Mouse (Mus musculus): ENCODE measurements at regions not wholly inside any gene's neighbourhood (a gene's known extent, or its start where the extent isn't known, plus 50 kb on each side); places are given as distances from the start of the nearest gene placed in this dataset.

DNA sequence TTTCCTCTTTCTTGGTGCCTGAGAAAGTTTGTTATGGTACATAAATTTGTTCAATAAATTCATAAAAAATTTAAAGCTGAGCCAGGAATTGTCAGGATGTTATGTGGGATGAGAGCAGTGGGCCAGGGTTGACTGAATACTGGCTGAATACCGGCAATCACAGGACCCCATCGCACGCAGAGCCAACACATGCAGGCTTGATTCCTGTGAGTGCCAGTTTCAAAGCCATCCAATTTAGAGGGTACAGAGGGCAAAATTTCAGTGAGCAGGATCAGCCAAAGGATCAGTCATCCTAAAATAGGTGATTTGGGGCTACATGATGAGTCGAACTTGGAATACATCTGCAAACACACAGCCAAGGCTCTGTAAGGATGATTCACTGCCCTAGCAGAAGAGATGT lies 583.6 kb upstream of the Nectin3 start:
- CTCF ChIA-PET: no interaction called here

- CTCF ChIA-PET: interaction anchor here (0.5 kb wide), 1 partner anchor 29 kb away, joined by 3 read pairs; no protein-coding TSS in a partner anchor
These were observed 582.0 kb upstream of the Nectin3 start for GRCm38 (mm10) chr16:47080330-47080729.

DNA sequence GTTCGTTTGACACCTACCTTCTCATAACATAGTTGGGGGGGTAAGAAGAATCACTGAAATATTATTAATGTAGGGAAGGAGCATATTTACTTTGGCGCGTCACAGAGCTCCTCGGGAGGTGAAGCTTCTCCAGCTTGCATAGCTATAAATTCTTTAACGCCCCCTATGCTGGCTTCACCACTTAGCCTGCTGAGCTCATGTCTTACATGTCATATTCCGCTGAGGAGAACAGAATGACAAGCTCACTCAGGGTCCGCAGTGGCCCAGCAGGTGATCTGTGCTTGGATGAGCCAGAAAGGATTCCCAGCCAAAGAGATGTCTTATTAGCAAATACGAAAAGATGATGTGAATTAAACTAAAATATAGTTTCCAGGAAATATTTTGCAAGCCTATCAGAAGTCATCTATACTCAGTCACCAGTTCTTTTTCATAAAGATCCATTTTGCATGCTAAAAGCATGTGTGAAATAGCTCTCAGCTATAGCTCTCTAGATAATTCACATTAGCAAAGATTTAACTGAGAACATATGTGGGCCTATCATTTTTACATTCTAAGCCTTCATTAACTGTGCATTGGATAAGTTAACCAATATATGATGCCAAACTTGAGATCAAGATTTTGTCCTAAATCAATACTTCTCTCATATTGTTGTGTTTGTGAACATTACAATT lies 561.1 kb upstream of the Nectin3 start:
- CTCF ChIA-PET: no interaction called here

- CTCF ChIA-PET: no interaction called here
These were observed 560.5 kb upstream of the Nectin3 start for GRCm38 (mm10) chr16:47058811-47059210.

GRCm38 (mm10) chr16:47025971-47026370 lies 527.6 kb upstream of the Nectin3 start:
- CTCF ChIA-PET: no interaction called here

DNA sequence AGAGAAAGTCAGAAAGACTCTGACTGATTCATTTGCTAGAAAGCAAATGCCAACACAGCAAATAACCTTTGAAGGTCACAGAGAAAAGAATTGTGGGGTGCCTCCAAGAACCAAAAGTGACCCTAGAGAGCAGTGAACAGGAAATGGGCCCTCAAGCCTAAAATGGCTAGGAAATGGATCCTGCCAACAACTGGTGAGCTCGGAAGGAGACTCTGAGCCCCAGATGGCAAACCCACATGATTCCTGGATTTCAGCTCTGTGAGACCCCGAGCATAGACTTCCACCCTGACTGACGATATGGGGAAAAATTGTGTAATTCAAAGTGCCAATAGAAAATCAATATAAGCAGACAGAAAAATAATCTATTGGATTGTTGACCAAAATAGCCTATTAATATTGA lies 519.2 kb upstream of the Nectin3 start:
- CTCF ChIA-PET: no interaction called here

DNA sequence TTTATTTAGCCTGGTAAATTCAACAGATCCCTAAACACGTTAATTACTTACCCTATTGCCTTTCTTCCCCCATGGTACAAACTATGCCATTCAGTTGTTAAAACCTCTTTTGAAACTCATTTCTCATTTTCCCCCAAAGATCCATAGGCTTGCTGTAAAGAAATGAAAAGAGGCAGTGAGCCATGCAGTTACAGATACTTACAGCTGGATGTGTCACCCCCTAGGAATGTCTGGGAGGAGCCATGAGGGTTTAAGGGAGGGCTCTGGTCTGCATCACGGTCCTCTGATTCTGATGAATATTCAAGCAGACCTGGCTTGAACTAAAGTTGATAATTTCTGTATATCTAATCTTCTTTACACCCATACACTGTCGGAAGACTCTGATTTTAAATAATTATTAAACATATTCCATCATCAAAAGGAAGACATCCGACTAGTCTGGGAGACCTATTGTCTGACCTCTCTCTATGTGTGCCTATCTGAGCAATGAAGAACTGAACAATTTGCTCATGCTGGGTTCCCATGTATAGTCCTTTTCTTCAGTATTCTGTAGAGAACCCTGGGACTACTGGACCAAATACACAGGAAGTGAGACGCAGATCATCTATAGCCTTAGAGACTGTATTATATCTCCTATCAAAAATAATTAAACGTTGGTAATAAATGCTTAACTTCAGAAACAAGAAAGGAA lies 484.7 kb upstream of the Nectin3 start:
- CTCF ChIA-PET: no interaction called here

- CTCF ChIA-PET: no interaction called here
These were observed 484.1 kb upstream of the Nectin3 start for GRCm38 (mm10) chr16:46982272-46982909.

- CTCF ChIA-PET: no interaction called here
These were observed 467.4 kb upstream of the Nectin3 start for GRCm38 (mm10) chr16:46965741-46966140.

DNA sequence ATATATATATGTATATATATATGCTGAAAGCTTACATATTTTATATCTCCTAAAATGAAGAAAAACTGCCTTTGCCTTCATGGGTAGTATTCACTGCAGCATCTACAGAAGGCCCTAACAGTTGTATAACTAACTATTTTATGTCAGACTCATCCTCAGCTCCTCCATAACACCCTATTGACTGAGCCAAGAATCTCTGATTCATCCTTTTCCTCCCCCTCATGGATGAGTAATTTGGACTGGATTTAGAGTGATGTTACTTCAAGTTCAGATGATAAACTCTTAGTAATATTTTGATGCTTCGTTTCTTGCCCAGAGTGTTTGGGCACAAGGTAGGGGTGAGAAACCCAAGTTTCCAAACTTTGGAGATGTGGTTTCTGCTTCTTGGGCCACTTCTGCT lies 458.7 kb upstream of the Nectin3 start:
- CTCF ChIA-PET: no interaction called here

GRCm38 (mm10) chr16:46926060-46926459 lies 427.7 kb upstream of the Nectin3 start:
- CTCF ChIA-PET: no interaction called here

DNA sequence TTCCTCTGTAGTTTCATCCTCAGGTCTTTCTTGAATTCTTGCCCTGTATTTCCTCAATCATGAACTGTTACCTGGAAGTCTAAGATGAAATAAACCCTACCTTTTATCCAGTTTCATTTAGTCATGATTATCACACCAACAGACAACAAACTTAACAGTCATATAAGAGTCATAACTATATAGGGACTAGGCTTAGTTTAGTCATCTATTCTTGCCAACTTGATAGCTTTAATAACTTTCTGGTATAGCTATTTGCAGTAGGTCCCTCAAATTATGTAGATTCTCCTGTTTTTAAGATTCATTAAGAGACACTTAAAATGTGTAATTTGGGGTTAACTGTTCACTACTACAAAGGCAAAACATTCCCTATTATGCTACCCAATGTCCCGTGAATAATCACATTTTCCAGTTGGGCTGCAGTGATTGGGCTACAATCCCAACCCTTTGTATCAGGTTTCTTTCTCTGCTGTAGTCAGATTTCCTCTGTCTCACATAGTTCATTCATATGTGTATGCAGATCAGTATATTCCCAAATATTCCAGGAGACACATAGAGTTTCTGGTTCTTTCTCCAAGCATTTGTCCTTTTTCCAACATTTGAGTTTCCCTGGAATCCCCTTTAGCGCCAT lies 396.4 kb upstream of the Nectin3 start:
- CTCF ChIA-PET: no interaction called here

- CTCF ChIA-PET: no interaction called here
These were observed 380.4 kb upstream of the Nectin3 start for GRCm38 (mm10) chr16:46878739-46879138.

GRCm38 (mm10) chr16:46863959-46864358 lies 365.6 kb upstream of the Nectin3 start:
- CTCF ChIA-PET: no interaction called here

GRCm38 (mm10) chr16:46849534-46849933 lies 351.2 kb upstream of the Nectin3 start:
- CTCF ChIA-PET: no interaction called here

GRCm38 (mm10) chr16:46848755-46849154 lies 350.4 kb upstream of the Nectin3 start:
- CTCF ChIA-PET: no interaction called here

GRCm38 (mm10) chr16:46847707-46848356 lies 349.5 kb upstream of the Nectin3 start:
- CTCF ChIA-PET: no interaction called here

GRCm38 (mm10) chr16:46841179-46841578 lies 342.9 kb upstream of the Nectin3 start:
- CTCF ChIA-PET: no interaction called here

DNA sequence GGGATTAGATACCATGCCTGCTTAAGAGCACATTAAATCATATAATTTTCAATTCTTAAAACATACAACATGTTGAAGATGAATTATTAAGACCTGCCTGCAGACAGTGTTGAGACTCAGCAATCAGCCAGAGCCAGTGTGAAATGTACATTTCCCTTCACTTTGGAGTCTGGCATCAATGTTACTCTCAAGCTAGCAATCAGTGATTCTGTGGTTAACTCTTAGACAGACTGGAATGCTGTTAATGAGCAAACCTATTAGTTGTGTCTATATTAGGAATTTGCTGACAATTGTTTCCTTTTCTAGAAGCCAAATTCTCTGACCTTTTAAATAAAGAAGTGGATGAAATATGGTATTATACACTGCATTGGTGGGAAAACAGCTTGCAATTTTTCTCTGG lies 342.4 kb upstream of the Nectin3 start:
- CTCF ChIA-PET: no interaction called here

- CTCF ChIA-PET: no interaction called here
These were observed 326.8 kb upstream of the Nectin3 start for GRCm38 (mm10) chr16:46825147-46825546.

DNA sequence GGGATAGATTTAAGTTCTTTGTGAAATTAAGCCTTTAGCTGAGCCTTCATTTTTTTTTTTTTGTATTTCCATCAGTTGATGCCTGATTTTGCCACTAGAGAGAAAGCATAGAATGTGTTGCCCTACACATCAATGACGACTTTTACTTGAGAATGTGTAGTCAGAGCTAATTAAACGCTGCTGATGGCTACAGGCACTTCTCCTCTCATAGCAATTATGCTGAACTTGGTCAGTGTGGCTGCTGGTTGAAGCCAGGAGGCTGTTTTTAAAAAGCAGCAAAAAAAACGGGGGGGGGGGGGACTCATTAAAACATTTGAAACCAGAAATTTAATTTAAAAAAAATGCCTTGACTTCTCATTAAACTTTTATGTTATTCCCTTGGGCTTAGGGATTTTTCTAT lies 324.4 kb upstream of the Nectin3 start:
- CTCF ChIA-PET: no interaction called here

DNA sequence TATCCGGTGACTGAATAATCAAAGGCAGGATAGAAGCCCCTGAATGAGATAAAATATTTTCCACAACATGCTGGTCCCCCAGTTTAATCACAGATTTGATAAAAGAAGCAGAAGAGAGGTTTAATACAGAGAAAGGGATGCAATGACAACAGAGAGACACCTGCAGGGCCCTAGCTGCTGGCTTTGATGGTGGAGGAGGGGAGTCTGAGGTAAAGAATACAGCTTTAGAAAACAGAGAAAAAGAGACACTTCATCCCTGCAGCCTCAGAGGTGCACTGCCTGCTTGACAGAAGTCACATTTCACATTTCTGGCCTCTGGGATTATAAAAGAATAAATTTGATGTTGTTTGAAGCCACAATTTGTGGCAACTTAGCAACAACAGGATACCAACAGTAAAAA lies 319.9 kb upstream of the Nectin3 start:
- CTCF ChIA-PET: no interaction called here
